Mouse (Mus musculus) mouse trophoblast stem cell (cell line): ENCODE data around the gene Chadl.

Experiments used
- in situ Hi-C, 2 experiments: fragments of 300-500 bp; cut with MseI, MboI; formaldehyde crosslinking; loops; 2 replicates in 1 of 2; 3 replicates in 1 of 2; pipeline ENCODE4 v1.15.1; 2025

Chadl gene

DNA sequence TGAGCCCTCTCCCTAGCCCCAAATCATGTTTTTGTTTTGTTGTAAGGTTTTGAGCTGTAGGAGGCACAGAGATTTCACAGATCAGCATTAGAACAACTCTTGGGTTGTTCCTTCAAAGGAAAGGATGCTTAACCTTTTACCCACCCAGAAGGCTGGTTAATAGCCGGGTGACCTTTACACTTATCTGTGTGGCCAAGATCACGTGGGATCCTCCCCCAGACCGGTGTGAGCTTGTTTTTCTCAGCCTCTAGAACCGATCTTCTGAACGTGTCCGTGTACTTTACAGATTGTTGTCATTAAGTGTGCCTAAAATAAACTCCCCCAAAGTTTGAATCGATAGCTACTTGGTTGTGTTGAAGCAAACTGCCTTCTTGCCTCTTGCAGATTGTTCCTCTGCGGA lies 3.5 kb upstream of the Chadl start:
- in situ Hi-C loops = no loop called here

DNA sequence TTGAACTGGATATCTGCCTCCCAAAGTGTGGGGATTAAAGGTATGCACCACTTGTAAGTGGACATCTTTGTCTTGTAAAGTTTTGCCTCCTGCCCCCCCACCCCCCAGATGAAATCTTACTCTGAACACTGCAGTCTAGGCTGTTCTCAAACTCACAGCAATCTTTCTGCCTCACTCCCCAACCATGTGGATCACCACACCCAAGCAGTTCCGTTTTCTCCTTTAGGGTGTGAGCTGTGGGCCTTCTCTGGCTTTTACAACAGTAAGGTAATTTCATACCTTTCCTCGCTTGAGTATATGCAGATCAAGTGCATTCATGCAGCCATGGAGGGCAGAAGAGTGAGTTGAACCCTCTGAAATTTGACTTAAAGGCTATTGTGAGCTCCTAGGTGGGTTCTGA lies 3.1 kb upstream of the Chadl start:
- in situ Hi-C loops = no loop called here

DNA sequence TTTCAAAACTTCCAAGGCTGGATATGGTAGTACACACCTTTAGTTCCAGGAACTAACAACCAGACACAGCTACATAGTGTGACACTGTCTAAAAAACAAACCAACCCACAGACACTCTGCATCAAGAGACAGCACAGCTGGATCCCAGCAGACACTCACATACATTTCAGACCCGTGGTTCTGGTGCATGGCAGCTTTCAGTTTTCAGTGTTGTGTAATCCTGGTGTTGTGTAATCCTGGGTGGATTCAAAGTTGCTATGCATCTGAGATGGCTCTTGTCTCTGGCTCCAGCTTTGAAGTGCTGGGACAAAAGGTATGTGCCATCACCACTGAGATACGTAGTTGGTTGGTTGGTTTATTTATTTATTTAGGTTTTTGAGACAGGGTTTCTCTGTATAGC lies 1.4 kb upstream of the Chadl start:
- in situ Hi-C loops = no loop called here

DNA sequence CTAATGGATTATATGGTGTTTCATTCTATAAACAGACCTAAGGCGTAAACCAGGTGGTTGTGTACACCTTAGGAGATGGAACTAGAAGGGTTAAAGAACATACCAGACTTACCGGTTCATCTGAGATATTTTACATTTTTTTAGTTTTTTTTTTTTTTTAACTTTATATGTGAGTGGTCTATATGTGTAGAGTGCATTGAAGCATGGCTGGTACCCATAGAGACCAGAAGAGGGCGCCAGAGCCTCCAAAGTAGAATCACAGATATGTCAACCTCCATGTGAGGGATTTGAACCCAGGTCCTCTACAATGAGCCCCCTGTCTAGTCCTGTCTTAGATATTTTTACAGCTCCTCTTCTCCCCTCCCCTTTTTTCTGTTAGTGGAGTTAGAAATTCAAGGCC lies 760 bp upstream of the Chadl start:
- in situ Hi-C loops = no loop called here

GRCm38 (mm10) chr15:81694891-81695290 lies 2.2 kb downstream of the Chadl start:
- in situ Hi-C loops = no loop called here

DNA sequence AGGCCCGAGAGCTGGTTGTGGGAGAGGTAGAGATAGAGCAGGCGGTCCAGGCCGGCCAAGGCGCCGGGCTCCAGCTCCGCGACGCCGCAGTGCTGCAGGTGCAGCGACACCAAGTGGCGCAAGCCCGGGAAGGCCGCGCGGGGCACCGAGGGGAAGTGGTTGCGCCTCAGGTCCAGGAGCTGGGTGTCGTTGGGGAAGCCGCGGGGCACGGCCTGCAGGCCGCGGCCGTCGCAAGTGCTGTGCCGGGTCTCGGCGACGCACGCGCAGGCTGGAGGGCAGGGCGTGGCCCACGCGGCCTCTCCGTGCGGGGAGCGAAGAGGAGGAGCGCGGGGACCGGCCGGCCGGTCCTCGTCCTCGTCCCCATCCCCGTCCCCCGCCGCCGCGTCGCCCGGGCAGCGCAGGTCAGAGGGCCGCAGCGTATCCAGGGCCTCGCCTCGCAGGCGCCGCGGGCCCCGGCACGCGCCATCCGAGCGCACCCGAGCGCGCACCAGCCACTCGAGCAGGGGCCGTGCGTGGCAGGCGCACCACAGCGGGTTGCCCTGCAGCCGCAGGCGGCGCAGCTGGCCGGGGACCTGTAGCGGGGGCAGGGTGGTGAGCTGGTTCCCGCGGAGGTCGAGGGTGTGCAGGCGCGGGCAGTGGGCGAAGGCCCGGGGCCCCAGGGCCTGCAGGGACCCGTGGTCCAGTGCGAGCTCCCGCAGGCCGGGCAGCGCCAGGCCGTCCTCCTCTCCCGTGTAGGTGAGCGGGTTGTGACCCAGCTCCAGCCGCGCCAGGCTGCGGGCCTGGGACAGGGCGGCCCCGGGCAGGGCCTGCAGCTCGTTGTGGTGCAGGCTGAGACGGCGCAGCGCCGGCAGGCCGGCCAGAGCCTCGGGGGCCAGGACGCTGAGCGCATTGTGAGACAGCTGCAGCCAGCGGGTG lies 2.9 kb downstream of the Chadl start:
- in situ Hi-C loops = no loop called here

DNA sequence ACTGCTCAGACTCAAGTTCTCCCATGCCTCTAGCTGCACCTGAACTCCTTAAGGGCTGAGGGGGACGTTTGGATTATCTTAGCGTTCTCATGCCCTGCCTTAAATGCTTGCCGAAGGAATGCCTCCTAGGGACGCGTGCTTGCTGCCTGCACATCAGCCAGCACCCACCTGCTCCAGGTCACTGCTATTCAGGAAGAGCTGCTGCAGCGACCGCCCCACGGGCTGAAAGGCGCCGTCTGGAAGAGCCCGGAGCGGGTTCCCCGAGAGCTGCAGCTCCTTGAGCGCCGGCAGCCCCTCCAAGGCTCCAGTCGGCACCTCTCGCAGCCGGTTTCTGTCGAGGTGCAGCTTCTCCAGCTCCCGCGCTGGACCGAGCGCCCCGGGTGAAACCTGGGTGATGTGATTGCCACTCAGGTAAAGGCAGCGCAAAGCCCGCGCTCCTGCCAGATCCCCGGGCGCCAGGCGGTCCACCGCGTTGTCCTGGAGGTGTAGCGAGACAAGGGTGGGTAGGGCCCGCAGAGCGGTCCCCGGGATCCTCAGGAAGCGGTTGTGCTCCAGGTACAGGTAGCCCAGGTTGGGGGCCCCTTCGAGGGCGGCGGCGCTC lies 3.6 kb downstream of the Chadl start:
- in situ Hi-C loops = no loop called here

GRCm38 (mm10) chr15:81680301-81680805 lies 16.7 kb downstream of the Chadl start:
- in situ Hi-C loops = no loop called here

GRCm38 (mm10) chr15:81676637-81677036 lies 20.4 kb downstream of the Chadl start:
- in situ Hi-C loops = no loop called here

DNA sequence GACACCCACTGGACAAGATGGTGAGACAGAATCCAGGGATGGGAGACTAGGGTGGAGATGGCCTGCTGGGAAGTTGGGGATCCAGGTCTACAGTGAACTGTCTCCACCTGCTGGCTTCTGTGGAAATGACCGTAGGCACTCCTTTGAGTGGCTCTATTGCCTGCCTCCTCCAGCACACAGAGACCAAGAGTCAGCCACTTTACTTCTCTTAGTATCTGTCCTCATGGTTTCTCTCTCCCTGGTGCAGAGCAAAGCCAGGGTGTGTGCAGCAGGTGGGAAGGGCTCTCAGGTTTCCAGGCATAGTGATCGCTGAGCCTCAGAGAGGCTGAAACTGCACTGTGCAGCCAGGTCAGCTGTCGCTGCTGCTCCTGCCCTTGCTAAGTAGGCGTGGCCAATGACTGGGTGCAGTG lies 26.9 kb downstream of the Chadl start:
- in situ Hi-C loops = no loop called here

DNA sequence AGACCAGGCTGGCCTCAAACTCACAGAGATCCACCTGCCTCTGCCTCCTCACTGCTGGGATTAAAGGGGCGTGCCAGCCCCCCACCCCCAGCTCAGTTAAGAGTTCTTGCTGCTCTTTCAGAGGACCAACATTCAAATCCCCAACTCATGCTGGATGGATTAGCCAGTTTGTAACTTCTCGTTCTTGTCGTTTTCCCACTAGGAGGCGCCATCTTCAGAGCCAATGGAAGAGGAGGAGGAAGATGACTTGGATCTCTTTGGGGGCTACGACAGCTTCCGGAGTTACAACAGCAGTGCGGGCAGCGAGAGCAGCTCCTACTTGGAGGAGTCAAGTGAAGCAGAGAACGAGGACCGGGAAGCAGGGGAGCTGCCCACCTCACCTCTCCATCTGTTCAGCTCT lies 30.1 kb downstream of the Chadl start:
- in situ Hi-C loops = no loop called here

- in situ Hi-C loops = no loop called here
Observed at GRCm38 (mm10) chr15:81663697-81664561, 33.2 kb downstream of the Chadl start, which contains the start of gene L3mbtl2. Gene L3mbtl2 (plus strand): TSS chr15:81663889.

DNA sequence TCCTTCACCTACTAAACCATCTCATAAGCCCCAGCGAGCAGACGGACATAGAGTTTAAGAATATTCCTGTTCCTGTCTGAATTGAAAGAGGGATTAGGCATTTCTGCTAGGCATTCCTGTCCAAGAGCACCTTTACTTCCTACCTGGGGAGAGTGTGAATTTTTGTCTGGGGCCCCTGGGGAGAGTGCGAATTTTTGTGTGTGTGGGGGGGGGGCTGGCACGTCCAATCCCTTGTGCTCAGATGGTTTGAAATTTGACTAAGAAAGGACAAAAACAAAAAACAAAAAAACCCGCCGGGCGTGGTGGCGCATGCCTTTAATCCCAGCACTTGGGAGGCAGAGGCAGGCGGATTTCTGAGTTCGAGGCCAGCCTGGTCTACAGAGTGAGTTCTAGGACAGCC lies 33.8 kb downstream of the Chadl start:
- in situ Hi-C loops = no loop called here

- in situ Hi-C loops = no loop called here
Observed at GRCm38 (mm10) chr15:81661701-81662100, 35.4 kb downstream of the Chadl start.

GRCm38 (mm10) chr15:81650636-81651035 lies 46.5 kb downstream of the Chadl start:
- in situ Hi-C loops = no loop called here

DNA sequence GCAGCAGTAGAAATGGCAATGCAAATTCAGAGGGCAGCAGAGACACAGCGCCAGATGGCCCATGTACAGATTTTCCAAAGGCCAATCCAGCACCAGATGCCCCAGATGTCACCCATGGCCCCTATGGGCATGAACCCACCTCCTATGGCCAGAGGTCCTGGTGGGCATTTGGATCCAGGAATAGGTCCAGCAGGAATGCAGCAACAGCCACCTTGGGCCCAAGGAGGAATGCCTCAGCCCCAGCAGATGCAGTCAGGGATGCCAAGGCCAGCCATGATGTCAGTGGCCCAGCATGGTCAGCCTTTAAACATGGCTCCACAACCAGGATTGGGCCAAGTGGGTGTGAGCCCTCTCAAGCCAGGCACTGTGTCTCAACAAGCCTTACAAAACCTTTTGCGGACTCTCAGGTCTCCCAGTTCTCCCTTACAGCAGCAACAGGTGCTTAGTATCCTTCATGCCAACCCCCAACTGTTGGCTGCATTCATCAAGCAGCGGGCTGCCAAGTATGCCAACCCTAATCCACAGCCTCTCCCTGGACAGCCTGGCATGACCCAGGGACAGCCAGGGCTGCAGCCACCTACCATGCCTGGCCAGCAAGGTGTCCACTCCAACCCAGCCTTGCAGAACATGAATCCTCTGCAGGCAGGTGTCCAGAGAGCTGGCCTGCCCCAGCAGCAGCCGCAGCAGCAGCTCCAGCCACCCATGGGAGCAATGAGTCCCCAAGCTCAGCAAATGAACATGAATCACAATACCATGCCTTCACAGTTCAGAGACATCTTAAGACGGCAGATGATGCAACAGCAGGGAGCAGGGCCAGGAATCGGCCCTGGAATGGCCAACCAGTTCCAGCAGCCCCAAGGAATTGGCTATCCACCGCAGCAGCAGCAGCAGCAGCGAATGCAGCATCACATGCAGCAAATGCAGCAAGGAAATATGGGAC lies 47.3 kb downstream of the Chadl start:
- in situ Hi-C loops = no loop called here
